Mouse (Mus musculus) ES-CJ7 (cell line): Measurements from ENCODE around the gene Lhx9.

Experiments
- DNase-seq: peaks from one replicate; pipeline ENCODE4 v3.0.0; 2011; ENCODE audit warnings: low read depth, low spot score

The Lhx9 gene

DNA sequence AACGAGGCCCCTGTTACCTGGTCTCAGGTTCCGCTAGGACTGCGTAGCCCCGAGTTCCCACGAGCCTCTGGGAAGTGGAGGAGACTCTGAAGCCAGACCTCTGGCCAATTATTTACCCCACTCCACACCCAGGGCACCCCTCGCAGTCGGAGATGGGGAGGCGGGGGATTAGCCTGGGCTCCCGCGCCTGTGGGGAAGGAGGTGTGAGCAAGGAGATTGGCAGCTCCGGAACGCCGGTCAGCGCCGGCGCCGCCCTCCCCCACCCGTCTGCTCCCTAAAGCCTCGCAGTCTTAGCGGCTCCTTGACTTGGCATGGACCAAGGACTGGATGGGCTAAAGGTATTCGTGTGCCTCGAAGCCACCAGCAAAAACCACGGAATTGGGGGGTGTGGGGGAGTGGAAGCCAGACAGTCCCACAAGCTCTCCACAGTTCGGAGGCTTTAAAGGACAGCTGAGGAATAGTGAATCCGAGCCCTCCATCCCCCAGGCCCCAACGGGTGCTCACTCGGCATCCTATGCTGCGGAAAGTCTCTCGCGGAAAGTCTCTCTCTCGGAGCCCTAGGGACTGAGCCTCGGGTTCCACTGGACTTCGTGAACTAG is at the start of gene Lhx9:
Gene Lhx9 (minus strand): TSS at position 67 of the 599 bp plus-strand sequence.
- peak; percentile 81 for DNase-seq

DNA sequence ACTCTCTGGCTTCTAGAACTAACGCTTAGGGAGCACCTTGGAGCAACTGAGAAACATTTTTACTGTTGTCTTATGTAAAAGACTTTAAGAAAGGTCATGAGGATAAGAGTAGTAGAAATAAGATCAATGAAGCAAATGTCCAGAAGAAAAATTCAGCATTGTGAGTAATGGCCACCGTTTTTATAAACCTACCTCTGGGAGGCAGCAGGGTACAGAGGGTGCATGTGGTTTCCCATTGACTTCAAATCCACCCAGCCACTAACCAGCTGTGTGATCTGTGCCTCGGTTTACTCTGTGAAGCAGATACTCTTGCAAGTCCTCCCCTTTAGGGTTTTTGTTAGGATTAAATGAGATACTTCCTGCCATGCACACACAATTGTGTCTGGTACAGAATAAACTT is 47.7 kb upstream of the Lhx9 start:
- DNase-seq: no peak

DNA sequence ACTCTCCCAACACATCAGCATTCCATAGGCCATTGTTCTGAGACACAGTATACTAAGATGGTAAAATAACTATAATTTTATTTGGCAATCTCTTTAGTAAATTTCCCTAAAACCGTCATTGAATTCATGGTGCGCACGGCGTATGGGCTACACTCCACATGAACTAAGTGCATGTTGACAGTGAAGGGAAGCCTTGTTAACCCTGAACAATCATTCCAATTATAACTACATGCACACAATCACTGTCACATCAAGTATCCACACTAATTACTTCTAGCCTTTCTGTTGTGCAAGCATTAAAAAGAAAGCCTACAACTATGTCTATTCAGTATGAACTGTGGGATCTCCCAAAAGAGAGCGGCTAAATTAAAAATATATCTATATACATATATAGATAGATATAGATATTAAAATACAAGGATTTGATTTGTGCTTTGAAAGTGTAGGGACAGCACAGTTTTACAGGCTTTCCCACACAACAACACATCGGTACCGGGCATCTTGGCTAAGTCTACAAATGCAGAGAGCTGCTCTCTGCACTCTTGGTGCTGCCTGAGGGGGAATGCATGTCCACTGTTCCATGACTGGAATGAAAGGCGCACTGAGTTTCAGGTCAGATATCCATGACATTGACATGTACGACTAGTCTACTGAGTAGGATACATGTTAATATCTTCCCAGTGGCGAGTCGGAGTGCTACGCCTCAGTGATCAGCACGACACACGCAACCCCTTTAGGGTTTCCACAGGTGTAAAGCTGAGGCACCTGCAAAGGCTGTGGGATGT is 29.3 kb upstream of the Lhx9 start:
- DNase-seq: no peak

DNA sequence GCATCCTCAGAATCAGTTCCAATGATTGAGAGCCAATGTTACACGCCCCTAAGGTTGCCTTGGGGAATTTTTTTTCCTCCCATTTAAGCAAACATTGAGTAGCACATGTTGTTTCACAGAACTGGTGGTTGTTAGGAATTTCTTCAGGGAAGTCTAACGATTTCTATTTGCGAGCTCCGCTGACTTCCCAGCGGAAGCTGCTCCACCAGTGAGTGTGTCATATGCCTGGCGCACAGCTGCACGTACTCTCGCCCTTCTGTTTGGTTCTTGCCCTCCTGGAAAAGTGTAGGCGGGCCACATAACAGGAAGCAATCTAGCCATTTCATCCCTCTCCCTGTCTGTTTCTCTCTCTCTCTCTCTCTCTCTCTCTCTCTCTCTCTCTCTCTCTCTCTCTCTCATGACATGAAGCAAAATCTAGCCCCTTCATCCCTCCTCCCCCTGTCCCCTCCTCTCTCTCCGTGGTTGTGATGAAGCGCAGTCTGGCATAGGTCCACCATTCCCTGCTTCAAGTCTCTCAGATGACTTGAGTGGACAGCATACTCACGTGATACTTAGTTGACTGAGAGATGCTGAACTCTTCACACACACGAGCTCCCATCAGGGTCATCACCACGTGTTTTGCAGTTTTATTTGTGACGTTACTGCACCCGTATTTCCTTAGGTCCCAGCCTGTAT is 28.1 kb upstream of the Lhx9 start:
- no peak for DNase-seq

DNA sequence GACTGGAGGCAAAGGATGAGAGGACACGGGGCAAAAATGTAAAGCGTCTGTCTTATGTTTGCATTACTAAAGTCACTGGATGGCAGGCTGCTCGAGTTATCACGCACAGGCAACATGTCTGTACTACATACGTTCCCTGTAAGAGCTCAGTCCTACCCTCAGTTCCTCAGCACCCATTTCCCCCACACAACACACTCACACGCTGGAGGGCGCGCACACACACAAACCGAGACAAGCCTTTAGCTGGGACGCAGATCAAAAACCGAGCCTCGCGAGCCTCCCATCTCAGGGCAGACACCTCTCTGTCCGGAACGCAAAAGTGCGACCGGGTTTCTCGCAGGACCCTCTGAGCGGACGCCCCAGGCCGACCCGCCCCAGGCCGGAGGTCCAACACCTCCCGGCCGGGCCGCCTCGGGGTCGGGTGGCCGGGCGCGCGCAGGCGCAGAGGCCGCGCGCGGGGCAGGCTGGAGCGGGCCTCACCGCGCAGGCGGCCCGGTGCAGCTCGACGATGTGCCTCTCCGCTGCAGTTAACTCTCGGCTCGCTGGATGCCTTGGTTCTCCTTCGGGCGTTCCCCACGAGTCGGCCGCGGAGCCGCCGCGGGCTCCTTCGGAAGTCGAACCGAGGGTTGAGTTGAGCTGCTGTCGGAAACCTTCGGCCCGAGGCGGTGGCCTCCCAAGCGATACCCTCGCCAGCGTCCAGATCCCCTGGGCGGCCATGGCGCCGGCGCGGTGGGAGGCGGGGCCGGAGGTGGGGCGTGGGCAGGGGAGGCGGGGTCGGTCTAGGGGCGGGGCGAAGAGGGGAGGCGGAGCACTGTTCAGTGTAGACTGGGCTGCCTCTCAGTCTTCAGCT is 7.9 kb upstream of the Lhx9 start, which contains the start of gene 2310009B15Rik:
Gene 2310009B15Rik (minus strand): TSS at position 752 of the 850 bp plus-strand sequence.
- peak; percentile 83 for DNase-seq

DNA sequence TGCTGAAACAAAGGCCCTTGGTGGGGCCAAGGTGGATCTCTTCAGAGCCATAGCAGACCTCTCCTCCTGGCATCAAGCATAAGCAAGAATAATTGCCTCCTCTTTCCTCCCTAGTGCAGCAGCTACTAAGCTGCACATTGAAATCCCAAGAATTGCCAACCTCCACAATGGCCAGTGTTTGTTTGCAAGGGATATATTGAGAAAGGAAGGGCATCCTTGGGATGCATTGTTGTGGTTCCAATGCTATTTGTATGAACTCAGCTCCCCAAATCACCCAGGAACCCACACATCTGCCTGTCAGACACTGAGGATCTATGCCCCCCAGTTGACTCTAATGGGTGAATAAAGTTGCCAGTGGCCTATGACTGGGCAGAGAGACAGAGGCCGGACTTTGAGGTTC is 2.4 kb upstream of the Lhx9 start:
- no peak for DNase-seq

DNA sequence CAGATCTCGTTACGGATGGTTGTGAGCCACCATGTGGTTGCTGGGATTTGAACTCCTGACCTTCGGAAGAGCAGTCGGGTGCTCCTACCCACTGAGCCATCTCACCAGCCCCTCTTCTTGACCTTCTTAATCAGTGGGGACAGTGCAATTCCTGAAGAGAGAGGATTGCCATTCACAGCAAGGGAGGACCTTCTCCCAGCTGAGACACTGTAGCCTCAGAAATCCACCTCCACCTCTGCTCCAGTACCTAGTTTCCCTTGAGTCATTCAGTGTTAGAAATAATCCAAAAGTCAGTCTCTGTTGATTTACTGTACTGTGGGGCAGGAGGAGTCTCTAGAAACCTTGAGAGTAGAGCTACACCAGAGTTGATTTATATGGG is 1.8 kb upstream of the Lhx9 start:
- no peak for DNase-seq

DNA sequence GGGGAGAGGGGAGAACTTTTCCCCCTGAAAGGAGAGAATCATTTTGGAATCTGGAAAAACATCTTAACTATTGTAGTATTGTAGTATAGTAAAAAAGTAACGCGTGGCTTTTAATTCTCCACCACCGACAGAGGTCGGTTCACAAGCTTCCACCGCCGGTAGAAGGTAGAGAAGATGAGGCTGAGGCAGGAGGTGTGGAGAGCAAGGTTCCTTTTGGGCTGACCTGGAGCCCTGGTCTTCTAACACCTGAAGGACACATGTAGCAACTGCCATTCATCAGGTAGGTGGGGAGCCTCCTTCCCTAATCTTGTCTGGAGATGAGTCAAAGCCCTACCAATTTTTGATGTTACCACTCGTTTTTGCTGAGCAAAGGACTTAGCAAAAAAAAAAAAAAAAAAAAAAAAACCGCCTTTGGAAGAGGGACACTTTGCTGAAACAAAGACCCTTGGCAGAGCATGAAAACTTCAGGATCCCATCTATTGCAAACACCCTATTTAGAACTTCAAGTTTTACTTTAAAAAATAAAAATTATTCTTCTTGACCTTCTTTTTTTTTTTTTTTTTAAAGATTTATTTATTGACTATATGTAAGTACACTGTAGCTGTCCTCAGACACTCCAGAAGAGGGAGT is 1.3 kb upstream of the Lhx9 start:
- no peak for DNase-seq

DNA sequence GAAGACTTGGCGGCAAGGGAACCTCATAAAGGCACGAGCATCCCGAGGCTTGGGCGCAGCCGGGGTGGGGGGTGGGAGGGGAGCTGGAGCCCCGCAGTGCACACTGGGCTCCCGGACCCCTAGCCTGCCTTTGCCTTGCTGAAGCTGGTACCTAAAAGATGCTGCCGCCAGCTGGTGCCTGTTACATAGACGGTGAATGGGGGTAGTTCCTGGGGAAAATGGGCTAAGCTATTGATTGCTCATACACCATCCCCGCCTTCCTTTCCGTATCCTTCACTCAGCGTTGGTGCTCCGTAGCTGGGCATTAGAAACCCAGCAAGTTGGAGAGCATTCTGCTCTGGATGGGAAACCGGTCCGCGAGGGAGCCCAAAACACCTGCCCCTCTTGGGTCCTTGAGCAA is 351 bp downstream of the Lhx9 start:
- DNase-seq: peak; percentile 71

DNA sequence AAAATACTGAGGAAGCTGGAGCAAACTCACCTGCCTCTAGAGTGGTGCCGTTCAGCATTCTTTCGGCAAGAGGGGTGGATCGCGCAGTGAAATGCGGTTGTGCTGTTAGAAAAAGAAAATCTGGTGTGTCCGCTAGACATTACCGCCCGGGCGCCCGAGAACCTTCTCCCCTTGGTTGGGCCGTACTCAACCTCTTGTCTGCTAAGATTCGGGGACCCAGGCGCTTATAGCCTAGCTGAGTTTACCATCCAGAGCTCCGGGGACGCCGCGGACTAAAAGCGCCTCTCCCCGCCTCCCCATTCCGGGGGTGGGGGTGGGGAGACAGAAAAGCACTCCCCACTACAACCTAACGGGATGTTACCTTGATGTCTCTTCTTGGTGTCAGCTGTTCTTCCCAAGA is 1.2 kb downstream of the Lhx9 start:
- peak; percentile 68 for DNase-seq

DNA sequence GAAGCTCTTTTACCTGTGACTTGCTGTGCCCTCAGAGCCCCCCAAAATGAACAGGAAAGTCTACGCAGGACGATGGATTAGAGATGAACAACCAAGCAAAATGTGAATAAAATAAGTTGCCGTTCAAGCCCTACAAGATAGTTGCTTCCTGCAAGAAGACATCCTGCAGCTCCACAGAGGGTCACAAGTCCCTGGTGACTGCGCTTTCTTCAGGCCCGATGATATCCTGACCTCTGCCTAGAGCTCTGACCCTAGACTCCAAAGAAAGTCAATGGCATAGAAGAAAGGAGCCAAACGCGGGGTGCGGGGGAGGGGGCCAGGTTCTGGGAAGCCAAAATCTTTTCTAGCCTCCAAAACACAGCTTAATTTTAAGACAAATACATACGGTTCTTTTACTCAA is 1.8 kb downstream of the Lhx9 start:
- DNase-seq: peak; percentile 51

DNA sequence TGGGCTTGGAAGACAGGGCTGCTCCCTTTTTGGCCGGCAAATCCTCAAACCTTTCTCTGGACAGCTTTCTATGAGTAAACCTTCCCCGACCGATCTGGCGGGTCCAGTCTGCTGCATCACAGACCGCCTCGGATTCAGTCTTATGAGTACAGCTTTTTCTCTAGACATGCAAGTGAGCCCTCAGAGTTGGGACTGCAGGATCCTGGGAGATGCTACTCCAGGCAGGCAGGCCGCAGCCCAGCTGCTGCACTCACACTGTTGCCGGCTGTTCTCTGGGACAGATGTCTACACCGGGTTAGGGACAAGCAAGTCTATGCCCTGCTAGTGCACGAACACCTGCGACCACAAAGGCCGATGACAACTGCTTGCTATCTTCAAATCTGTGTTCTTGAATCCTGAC is 2.2 kb downstream of the Lhx9 start:
- peak; percentile 38 for DNase-seq

DNA sequence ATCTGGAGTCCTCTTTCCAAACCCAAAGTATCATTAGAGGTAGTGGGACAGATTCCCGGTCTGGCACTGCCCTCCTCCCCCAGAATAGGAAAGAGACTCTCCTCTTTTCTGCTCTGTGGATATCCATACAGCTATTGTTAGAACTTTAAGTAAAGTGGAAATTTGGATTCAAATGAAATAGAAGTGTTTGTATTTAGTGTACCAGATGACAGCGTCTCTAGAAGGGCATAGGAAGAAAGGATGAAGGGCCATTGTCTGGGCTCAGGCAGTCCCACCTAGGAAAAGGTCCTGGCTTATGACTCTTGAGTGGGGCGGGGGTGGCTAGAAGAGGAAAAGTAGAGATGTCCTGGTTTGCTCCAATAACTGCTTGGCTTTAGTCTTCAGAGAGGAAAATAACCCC is 2.9 kb downstream of the Lhx9 start:
- DNase-seq: no peak

DNA sequence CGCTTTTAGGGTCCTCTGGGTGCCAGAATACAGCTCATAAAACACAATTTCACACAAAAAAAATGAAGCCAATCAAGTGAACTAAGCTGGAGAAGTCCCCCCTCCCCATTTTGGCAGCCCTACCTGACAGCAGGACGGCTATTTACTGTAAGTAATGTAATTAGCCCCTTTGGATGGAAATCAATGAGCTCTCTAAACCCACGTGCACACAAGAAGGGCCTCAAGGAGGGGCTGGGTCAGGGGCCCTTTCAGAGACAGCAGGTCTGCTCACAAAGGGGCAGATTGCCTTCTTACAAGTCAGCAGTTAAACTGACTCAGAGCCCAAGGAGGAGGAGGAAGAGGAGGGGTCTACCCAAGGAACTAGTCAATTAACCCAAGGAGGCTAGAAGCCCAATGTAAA is 4.2 kb downstream of the Lhx9 start:
- peak; percentile 47 for DNase-seq

DNA sequence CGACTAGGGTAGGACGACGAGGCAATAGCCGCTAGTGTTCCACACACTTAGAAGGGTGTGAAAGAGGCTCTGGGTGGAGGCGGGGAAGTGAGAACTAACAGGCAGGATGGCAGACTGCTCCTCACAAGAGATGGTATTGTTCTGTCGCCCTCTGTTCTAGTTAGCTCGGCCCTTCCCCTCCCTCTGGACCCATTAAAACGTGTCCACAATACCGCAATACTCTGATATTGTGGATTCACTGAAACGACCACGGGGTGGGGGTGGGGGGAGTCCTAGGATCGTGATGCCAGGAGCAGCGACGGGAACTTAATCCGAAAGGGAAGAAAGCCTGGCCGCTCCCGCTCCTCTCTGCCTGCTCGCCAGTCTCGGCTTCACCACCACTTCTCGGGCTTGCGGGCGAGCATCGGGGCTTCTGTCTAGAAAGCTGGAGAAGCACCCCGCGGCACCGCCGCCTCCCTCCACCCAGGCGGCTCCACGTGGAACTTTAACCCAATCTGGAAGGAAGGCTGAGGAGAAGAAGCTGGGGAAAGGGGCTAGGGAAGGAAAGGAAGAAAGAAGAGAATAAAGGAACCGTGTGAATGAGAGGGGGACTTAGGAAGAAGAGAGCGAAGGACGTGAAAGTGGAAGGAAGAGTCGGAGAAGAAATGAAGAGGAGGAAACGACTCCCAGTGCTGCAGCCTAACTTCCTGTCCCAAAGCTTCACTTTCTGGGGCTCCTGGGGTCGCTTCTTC is 4.9 kb downstream of the Lhx9 start:
- peak; percentile 65 for DNase-seq

DNA sequence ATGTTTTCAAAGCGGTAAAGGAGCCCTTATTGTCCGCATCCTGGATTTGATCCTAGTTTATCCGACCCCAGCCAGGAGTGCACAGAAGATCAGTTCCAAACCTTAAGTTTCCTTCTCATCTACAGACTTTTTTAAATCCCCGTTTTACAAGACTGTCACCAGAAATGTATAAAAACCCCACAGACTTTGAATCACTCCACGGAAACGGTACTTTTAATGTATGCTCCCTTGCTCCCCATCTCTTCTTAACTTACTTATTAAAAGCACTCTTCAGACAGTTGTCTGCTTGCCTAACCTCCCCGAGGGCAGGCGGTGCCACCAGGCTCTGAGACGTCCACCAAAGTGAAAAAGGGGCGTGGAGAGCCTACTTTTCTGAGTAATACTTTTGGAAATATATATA is 5.6 kb downstream of the Lhx9 start:
- peak; percentile 43 for DNase-seq

DNA sequence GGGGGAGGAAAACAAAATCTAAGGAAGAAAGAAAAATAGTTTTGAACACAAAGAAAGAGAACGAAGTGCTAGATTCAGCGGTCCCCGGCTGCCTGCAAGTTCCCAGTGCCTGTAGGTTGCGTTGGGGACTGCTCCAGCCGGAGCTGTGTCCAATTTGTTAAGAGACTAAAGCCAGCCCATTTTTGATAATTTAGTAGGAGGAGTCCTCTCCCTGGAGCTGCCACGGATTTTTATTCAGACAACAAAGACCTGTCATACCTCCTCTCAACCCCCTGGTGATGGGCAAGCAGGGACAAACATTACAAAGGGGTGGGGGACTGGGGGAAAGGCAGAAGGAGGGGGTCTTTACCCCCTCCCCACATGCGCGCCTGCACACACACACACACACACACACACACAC is 6.1 kb downstream of the Lhx9 start:
- peak; percentile 64 for DNase-seq

DNA sequence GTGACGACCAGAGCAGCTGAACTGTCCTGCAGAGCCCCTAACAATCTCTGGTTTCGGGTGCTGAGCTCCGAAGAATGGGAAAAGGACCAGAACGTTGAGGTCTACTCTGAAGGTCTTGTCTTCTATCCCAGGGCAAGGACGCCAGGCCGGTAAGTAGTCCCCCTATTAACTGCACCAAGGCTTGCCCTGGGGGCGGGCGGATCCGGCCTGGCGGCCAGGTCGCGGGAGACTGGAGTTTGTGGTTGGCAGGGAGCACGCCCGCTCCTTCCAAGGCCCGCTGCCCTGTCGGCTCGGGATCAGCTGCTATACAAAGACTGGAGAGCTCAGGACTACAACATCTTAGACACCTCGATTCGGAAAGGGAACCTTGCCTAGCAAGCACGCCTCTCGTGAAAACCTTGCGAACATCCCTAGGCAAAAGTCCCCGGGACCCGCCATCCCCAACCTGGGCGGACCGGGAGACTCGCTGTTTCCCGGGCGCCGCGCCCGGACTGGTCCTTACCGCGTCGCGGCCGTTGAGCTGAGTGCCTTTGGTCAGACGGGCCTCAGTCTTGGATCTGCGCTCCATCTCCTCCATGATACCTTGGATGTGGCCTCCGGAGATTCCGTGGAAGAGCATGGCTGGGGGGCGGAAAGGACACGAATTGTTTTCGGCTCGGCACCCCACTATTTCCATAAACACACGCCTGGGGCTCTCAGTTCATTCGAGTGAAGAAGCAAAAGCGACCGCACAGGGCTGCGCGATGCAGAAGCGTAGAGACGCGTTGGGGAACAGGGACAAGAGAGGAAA is 6.9 kb downstream of the Lhx9 start:
- peak; percentile 73 for DNase-seq

DNA sequence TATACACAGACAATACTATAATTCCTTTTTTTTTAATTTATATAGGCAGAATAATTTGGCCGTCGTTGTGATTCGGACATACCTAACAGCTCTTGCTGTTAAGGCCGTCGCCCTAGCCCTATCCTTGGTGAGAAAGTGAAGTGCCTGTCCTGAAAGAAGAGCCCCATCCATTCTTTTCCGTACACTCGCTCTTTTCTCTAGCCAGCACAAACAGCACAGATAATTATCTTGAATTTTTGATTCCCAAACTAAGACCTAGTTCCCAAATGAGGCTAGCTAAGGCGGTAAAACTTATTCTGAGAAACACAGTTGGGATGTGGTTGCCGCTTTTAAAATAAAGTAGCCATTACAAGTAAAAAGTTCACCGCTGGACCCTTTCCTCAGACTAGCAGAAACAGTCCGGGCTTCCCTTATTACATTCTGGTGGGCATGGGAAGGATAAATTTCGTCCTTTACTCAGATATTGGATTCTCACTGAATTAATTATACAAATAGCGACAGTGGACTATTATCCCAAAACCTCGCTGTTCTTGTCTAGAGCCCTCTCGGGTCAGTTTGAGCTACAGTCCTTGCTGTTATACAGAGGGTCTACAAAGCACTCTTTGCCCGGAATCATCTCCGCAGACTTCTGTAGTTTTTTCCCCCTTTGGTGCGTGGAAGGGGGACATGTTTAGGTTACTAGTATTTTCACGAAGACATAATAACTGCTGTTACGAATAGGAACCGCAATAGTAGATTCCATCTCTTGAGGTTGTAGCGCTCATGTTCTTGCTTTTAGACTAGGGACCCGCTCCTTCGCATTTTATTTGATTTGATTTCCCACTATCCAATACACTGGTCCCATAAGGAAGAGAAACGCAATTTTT is 7.7 kb downstream of the Lhx9 start:
- no peak for DNase-seq
